Mouse (Mus musculus): ENCODE measurements around the gene Exph5. TPM values are rescaled to one million over a fixed set of nuclear protein-coding genes. Genes with fewer than 3 reads are reported as not detected.

The Exph5 gene
- polyA plus RNA-seq, 1 experiment from 2014 or later: 0.56 TPM

Small RNA genes lying within 50 kb of the gene (microRNA-seq; reads per million reads assigned to microRNA genes)
- gene Mir130c: not detected

Other genes starting within 250 kb of the Exph5 start
- 32.4 and 32.7 TPM in 2 replicates for gene Ddx10, start 53.6 kb upstream of the Exph5 start, polyA plus RNA-seq (2014; fragmentation: Nextera tagmentation; extraction: Ambion mirVana)
- gene Kdelc2, start 82.4 kb downstream of the Exph5 start, polyA plus RNA-seq (2014; fragmentation: Nextera tagmentation; extraction: Ambion mirVana): 7.7 and 7.8 TPM in 2 replicates
- gene 4930550C14Rik, start 100.7 kb downstream of the Exph5 start, polyA plus RNA-seq (2014; fragmentation: Nextera tagmentation; extraction: Ambion mirVana): 0.56 and 0.70 TPM in 2 replicates
- gene Atm, start 235.1 kb downstream of the Exph5 start, polyA plus RNA-seq (2014; fragmentation: Nextera tagmentation; extraction: Ambion mirVana): 14.0 and 18.6 TPM in 2 replicates
- gene Npat, start 235.4 kb downstream of the Exph5 start, polyA plus RNA-seq (2014; fragmentation: Nextera tagmentation; extraction: Ambion mirVana): 22.6 and 22.8 TPM in 2 replicates

Data from neural tube, embryonic 11.5 days (tissue).